Mouse (Mus musculus) embryonic facial prominence, embryonic 12.5 days (tissue): ENCODE data around the gene Kcnd2. TPM values are rescaled to one million over a fixed set of nuclear protein-coding genes. Genes with fewer than 3 reads are reported as not detected.

Experiments used
- ATAC-seq: fragments of 200-750 bp; cut with Nextera tagmentation; 2 replicates; pipeline ENCODE4 v1.8.0; 2017; ENCODE audit not compliant: insufficient number of reproducible peaks, insufficient read depth, low FRiP score, low TSS enrichment
- H3K27ac ChIP-seq: fragments of 300-500 bp; sonication (generic); 2 replicates; pipeline ENCODE4 v1.5.1; 2016; ENCODE audit warnings: mild to moderate bottlenecking
- H3K27me3 ChIP-seq: fragments of 300-500 bp; sonication (generic); 2 replicates; pipeline ENCODE4 v1.6.1; 2016; ENCODE audit warnings: mild to moderate bottlenecking, moderate library complexity
- H3K36me3 ChIP-seq: fragments of 300-500 bp; sonication (generic); 2 replicates; pipeline ENCODE4 v1.6.1; 2016; ENCODE audit warnings: mild to moderate bottlenecking
- H3K4me1 ChIP-seq: fragments of 300-500 bp; sonication (generic); 2 replicates; pipeline ENCODE4 v1.6.1; 2016
- H3K4me2 ChIP-seq: fragments of 300-500 bp; sonication (generic); replicated peaks from 2 replicates; pipeline ENCODE4 v1.6.1; 2016; ENCODE audit warnings: mild to moderate bottlenecking, moderate library complexity
- H3K4me3 ChIP-seq: fragments of 300-500 bp; sonication (generic); 2 replicates; pipeline ENCODE4 v1.5.1; 2016; ENCODE audit warnings: mild to moderate bottlenecking
- H3K9ac ChIP-seq: fragments of 300-500 bp; sonication (generic); 2 replicates; pipeline ENCODE4 v1.6.1; 2016; ENCODE audit warnings: mild to moderate bottlenecking, moderate library complexity
- H3K9me3 ChIP-seq: fragments of 300-500 bp; sonication (generic); 2 replicates; pipeline ENCODE4 v1.6.1; 2016; ENCODE audit warnings: mild to moderate bottlenecking, moderate library complexity
- WGBS: fragments of 180-500 bp; shearing (Covaris S2); methylation state at CpG from one replicate; pipeline ENCODE4 v1.1.7; 2016; 5-methylcytosine and 5-hydroxymethylcytosine counted together
- polyA plus RNA-seq: library from polyadenylated mRNA; unstranded; fragments of >200 nt; fragmentation: Nextera tagmentation; extraction: Ambion mirVana; gene quantifications from 2 replicates; pipeline ENCODE4 v1.2.1, GENCODE M21; 2016

Gene Kcnd2
- polyA plus RNA-seq = 1.1 and 1.3 TPM in 2 replicates

GRCm38 (mm10) chr6:21215491-21216191 lies at the start of gene Kcnd2:
Kcnd2 (plus strand) TSS chr6:21215503.
- ATAC-seq = 0 out of 2 replicates have a peak, but pooled peaks have one; percentile 35
- Histone ChIP-seq H3K4me3 (peak within 1 kb of the TSS; percentile 62), H3K36me3 (no peaks in the 10 kb centered on the region), H3K4me2 (peak within 1 kb of the TSS; percentile 97), H3K27ac (no peak within 1 kb of the TSS), H3K27me3 (peaks cover 24% of the 10 kb centered on the region), H3K4me1 (no peaks in the 10 kb centered on the region), H3K9ac (peak within 1 kb of the TSS; percentile 61), H3K9me3 (no peaks in the 10 kb centered on the region)
- WGBS = 10% methylated on average over 34 of the region's 34 CpGs

- no peak overlapping the region for H3K27ac ChIP-seq
- no peak for ATAC-seq
- H3K9ac ChIP-seq = no peak overlapping the region
- no peak overlapping the region for H3K4me3 ChIP-seq
- no peaks in the 10 kb centered on the region for H3K4me1 ChIP-seq
- no peaks in the 10 kb centered on the region for H3K36me3 ChIP-seq
- no peaks in the 10 kb centered on the region for H3K27me3 ChIP-seq
- H3K9me3 ChIP-seq = no peaks in the 10 kb centered on the region
- no peak overlapping the region for H3K4me2 ChIP-seq
- 82% methylated on average over 1 of the region's 1 CpGs for WGBS
Measured at GRCm38 (mm10) chr6:21166611-21167010, 48.7 kb upstream of the Kcnd2 start.

DNA sequence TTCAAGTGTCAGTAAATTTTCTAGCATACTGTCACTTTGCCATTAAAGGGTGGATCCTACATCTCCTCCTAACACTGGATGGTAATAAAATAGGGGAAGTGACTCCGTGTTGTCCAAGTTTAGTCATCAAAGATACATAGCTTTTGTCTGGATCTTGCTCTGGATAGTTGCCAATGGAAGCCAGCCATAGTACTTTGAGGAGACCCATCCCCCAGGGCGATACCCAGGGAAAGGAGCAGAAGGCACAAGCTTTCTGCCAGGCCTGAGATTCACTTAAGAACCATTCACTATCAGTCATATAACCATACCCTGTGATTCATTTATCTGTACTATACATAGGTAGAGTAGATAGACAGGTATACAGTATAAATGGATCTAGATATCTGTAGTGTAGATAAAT lies 20.0 kb upstream of the Kcnd2 start:
- no peaks in the 10 kb centered on the region for H3K27me3 ChIP-seq
- H3K36me3 ChIP-seq = no peaks in the 10 kb centered on the region
- no peak overlapping the region for H3K9ac ChIP-seq
- no peak overlapping the region for H3K4me2 ChIP-seq
- H3K4me1 ChIP-seq = no peaks in the 10 kb centered on the region
- WGBS = 80% methylated on average over 2 of the region's 2 CpGs
- no peak overlapping the region for H3K4me3 ChIP-seq
- H3K27ac ChIP-seq = no peak overlapping the region
- no peak for ATAC-seq
- H3K9me3 ChIP-seq = no peaks in the 10 kb centered on the region

GRCm38 (mm10) chr6:21213865-21214672 lies 1.2 kb upstream of the Kcnd2 start:
- H3K9me3 ChIP-seq = no peaks in the 10 kb centered on the region
- H3K4me3 ChIP-seq = peak overlapping the region; percentile 62
- H3K27me3 ChIP-seq = peaks cover 24% of the 10 kb centered on the region
- ATAC-seq = peak; percentile 32; the same call in 1 of the 2 replicates
- H3K9ac ChIP-seq = peak overlapping the region; percentile 61
- peak overlapping the region; percentile 97 for H3K4me2 ChIP-seq
- no peaks in the 10 kb centered on the region for H3K4me1 ChIP-seq
- no peak overlapping the region for H3K27ac ChIP-seq
- 1% methylated on average over 29 of the region's 29 CpGs for WGBS
- H3K36me3 ChIP-seq = no peaks in the 10 kb centered on the region

DNA sequence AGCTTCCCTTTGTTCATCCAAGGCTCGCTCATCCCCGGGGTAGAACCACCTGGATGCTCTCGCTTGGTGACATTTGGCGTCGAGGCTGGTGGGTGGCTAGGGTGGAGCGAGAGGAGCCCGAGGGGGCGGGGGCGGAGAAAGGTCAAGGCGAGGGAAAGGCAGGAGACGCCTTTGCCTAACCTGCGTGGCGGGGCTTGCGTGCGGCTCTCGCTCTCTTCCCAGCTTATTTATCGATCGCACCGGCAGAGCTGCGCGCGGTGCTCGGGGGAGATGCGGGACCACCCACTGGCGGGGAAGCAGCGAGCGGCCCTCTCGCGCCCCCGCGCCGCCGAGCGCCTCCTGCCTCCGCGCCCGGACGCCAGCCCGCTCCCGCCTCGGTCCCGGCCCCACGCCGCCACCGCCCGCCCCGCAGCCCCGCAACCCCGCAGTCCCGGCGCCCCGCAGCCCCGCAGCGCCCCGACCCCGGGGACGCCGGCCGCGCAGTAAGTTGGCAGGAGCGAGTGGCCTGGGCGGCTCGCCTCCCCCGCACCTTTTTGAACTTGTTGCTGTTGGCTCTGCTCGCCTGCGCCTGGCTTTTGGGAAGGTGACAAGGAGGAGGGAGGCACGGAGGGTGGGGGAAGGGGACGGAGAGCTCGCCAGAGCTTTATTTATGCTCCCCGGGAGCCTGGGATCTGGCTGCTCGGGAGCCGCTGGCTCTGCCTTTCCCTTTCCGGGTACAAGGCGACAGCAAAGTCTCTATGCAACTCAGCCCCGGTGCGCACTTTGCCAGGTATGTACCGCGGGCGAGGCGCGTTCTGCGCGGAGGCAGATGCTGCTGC lies 421 bp upstream of the Kcnd2 start:
- Histone ChIP-seq H3K4me2 (peak overlapping the region; percentile 97), H3K27me3 (peaks cover 24% of the 10 kb centered on the region), H3K4me3 (peak overlapping the region; percentile 62), H3K36me3 (no peaks in the 10 kb centered on the region), H3K4me1 (no peaks in the 10 kb centered on the region), H3K9me3 (no peaks in the 10 kb centered on the region), H3K9ac (peak overlapping the region; percentile 61), H3K27ac (no peak overlapping the region)
- peak; percentile 43 for ATAC-seq
- WGBS = under 1% methylated on average over 57 of the region's 83 CpGs

GRCm38 (mm10) chr6:21216206-21217020 lies 1.1 kb downstream of the Kcnd2 start:
- peaks cover 24% of the 10 kb centered on the region for H3K27me3 ChIP-seq
- H3K36me3 ChIP-seq = no peaks in the 10 kb centered on the region
- 91% methylated on average over 27 of the region's 27 CpGs for WGBS
- no peak overlapping the region for H3K9ac ChIP-seq
- no peaks in the 10 kb centered on the region for H3K9me3 ChIP-seq
- no peak overlapping the region for H3K4me3 ChIP-seq
- no peak for ATAC-seq
- H3K4me1 ChIP-seq = no peaks in the 10 kb centered on the region
- no peak overlapping the region for H3K27ac ChIP-seq
- H3K4me2 ChIP-seq = no peak overlapping the region

DNA sequence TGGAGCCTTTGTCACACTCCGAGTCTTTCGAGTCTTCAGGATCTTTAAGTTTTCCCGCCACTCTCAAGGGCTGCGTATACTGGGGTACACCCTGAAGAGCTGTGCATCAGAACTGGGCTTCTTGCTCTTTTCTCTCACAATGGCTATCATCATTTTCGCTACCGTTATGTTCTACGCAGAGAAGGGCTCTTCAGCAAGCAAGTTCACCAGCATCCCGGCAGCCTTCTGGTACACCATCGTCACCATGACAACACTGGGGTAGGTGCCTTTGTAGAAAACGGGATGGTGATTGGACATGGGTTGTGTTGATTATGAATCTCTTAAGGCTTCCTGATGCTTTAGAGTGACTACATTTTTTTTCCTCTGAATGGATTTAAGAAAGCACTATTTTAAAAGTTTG lies 1.9 kb downstream of the Kcnd2 start:
- Histone ChIP-seq H3K27me3 (peaks cover 24% of the 10 kb centered on the region), H3K4me2 (no peak overlapping the region), H3K4me3 (no peak overlapping the region), H3K9me3 (no peaks in the 10 kb centered on the region), H3K36me3 (no peaks in the 10 kb centered on the region), H3K27ac (no peak overlapping the region), H3K4me1 (no peaks in the 10 kb centered on the region), H3K9ac (no peak overlapping the region)
- ATAC-seq = no peak
- WGBS = 91% methylated on average over 10 of the region's 10 CpGs

GRCm38 (mm10) chr6:21226124-21226523 lies 10.8 kb downstream of the Kcnd2 start:
- 90% methylated on average over 4 of the region's 4 CpGs for WGBS
- Histone ChIP-seq H3K4me2 (no peak overlapping the region), H3K9ac (no peak overlapping the region), H3K27me3 (no peaks in the 10 kb centered on the region), H3K4me3 (no peak overlapping the region), H3K9me3 (no peaks in the 10 kb centered on the region), H3K36me3 (no peaks in the 10 kb centered on the region), H3K4me1 (no peaks in the 10 kb centered on the region), H3K27ac (no peak overlapping the region)
- ATAC-seq = no peak

DNA sequence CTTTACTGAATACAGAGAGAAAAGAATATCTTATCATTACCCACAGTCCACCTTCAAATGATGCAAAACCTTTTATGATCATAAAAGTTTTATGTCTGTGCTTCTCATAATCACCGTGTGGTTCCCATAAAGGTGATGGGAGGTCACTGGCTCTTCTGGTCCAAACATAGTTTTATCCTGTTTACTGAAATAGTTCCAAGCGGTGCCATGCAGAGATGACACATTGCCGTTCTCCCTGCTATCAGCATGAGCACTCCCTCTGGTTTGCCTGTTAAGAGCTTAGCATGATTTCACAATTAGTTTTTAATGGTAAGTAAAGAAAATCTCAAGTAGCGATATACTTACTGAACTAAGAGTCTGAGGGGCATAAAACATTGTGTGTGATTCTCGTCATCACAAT lies 43.7 kb downstream of the Kcnd2 start:
- Histone ChIP-seq H3K27ac (no peak overlapping the region), H3K9ac (no peak overlapping the region), H3K36me3 (no peaks in the 10 kb centered on the region), H3K4me2 (no peak overlapping the region), H3K9me3 (no peaks in the 10 kb centered on the region), H3K4me1 (no peaks in the 10 kb centered on the region), H3K27me3 (no peaks in the 10 kb centered on the region), H3K4me3 (no peak overlapping the region)
- WGBS = 85% methylated on average over 5 of the region's 5 CpGs
- ATAC-seq = no peak

GRCm38 (mm10) chr6:21267897-21268296 lies 52.6 kb downstream of the Kcnd2 start:
- no peak for ATAC-seq
- no peaks in the 10 kb centered on the region for H3K9me3 ChIP-seq
- no peak overlapping the region for H3K4me2 ChIP-seq
- no peaks in the 10 kb centered on the region for H3K4me1 ChIP-seq
- H3K36me3 ChIP-seq = no peaks in the 10 kb centered on the region
- no peak overlapping the region for H3K27ac ChIP-seq
- no peak overlapping the region for H3K4me3 ChIP-seq
- no peaks in the 10 kb centered on the region for H3K27me3 ChIP-seq
- H3K9ac ChIP-seq = no peak overlapping the region
- 56% methylated on average over 2 of the region's 2 CpGs for WGBS
